Mouse (Mus musculus): ENCODE data around the gene Ebf1. TPM values are rescaled to one million over a fixed set of nuclear protein-coding genes. Genes with fewer than 3 reads are reported as not detected.

Gene Ebf1
- polyA plus RNA-seq, 1 experiment from 2014 or later: 30.7 TPM

- Histone ChIP-seq H3K4me2 (peak overlapping the region; percentile 35), H3K4me1 (peaks cover 51% of the 10 kb centered on the region), H3K36me3 (ENCODE audit: poor library complexity, severe bottlenecking) (no peaks in the 10 kb centered on the region), H3K9ac (no peak overlapping the region), H3K27me3 (0 out of 2 replicates have a peak, but pooled peaks cover 8% of the 10 kb centered on the region), H3K9me3 (replicated peaks) (no peaks in the 10 kb centered on the region), H3K4me3 (no peak overlapping the region), H3K27ac (peak overlapping the region; percentile 54; the same call in 1 of the 2 replicates)
- WGBS: 14% methylated on average over 7 of the region's 7 CpGs
- ATAC-seq: peak; percentile 90
Measured at GRCm38 (mm10) chr11:44900496-44900895, 283.4 kb downstream of the Ebf1 start.

- ATAC-seq: no peak
- no peak overlapping the region for H3K4me2 ChIP-seq
- no peak overlapping the region for H3K4me3 ChIP-seq
- no peaks in the 10 kb centered on the region for H3K9me3 ChIP-seq (replicated peaks)
- peaks cover 48% of the 10 kb centered on the region for H3K4me1 ChIP-seq
- no peak overlapping the region; the same call in 1 of the 2 replicates for H3K27ac ChIP-seq
- 64% methylated on average over 2 of the region's 2 CpGs for WGBS
- 0 out of 2 replicates have a peak, but pooled peaks cover 8% of the 10 kb centered on the region for H3K27me3 ChIP-seq
- H3K36me3 ChIP-seq (ENCODE audit: poor library complexity, severe bottlenecking): no peaks in the 10 kb centered on the region
- no peak overlapping the region for H3K9ac ChIP-seq
Measured at GRCm38 (mm10) chr11:44901715-44902114, 284.6 kb downstream of the Ebf1 start.

- Histone ChIP-seq H3K9ac (no peak overlapping the region), H3K9me3 (replicated peaks) (no peaks in the 10 kb centered on the region), H3K4me3 (no peak overlapping the region), H3K4me1 (peaks cover 46% of the 10 kb centered on the region), H3K27ac (no peak overlapping the region), H3K27me3 (0 out of 2 replicates have a peak, but pooled peaks cover 8% of the 10 kb centered on the region), H3K36me3 (ENCODE audit: poor library complexity, severe bottlenecking) (no peaks in the 10 kb centered on the region), H3K4me2 (no peak overlapping the region)
- 56% methylated on average over 6 of the region's 6 CpGs for WGBS
- ATAC-seq: no peak
Measured at GRCm38 (mm10) chr11:44902165-44902564, 285.0 kb downstream of the Ebf1 start.

GRCm38 (mm10) chr11:44904121-44904520 is 287.0 kb downstream of the Ebf1 start:
- WGBS: 15% methylated on average over 9 of the region's 9 CpGs
- H3K27me3 ChIP-seq: 0 out of 2 replicates have a peak, but pooled peaks cover 8% of the 10 kb centered on the region
- no peak overlapping the region for H3K4me3 ChIP-seq
- H3K36me3 ChIP-seq (ENCODE audit: poor library complexity, severe bottlenecking): no peaks in the 10 kb centered on the region
- H3K4me1 ChIP-seq: peaks cover 46% of the 10 kb centered on the region
- no peaks in the 10 kb centered on the region for H3K9me3 ChIP-seq (replicated peaks)
- ATAC-seq: no peak
- peak overlapping the region; percentile 45; the same call in 1 of the 2 replicates for H3K27ac ChIP-seq
- H3K9ac ChIP-seq: no peak overlapping the region
- H3K4me2 ChIP-seq: no peak overlapping the region

- Histone ChIP-seq H3K36me3 (ENCODE audit: poor library complexity, severe bottlenecking) (no peaks in the 10 kb centered on the region), H3K9me3 (replicated peaks) (no peaks in the 10 kb centered on the region), H3K27me3 (0 out of 2 replicates have a peak, but pooled peaks cover 8% of the 10 kb centered on the region), H3K4me1 (peaks cover 26% of the 10 kb centered on the region), H3K4me3 (no peak overlapping the region), H3K4me2 (no peak overlapping the region), H3K9ac (no peak overlapping the region), H3K27ac (no peak overlapping the region)
- no peak for ATAC-seq
- 79% methylated on average over 5 of the region's 5 CpGs for WGBS
Measured at GRCm38 (mm10) chr11:44906456-44906855, 289.3 kb downstream of the Ebf1 start.

GRCm38 (mm10) chr11:44911765-44912164 is 294.6 kb downstream of the Ebf1 start:
- Histone ChIP-seq H3K4me3 (no peak overlapping the region), H3K36me3 (ENCODE audit: poor library complexity, severe bottlenecking) (no peaks in the 10 kb centered on the region), H3K27ac (no peak overlapping the region), H3K4me2 (no peak overlapping the region), H3K27me3 (peaks cover 3% of the 10 kb centered on the region; the same call in 1 of the 2 replicates), H3K4me1 (no peaks in the 10 kb centered on the region), H3K9me3 (replicated peaks) (no peaks in the 10 kb centered on the region), H3K9ac (no peak overlapping the region)
- no peak for ATAC-seq
- 26% methylated on average over 1 of the region's 1 CpGs for WGBS

- no peak for ATAC-seq
Measured at GRCm38 (mm10) chr11:44913806-44914205, 296.7 kb downstream of the Ebf1 start.

GRCm38 (mm10) chr11:44917059-44917458 is 299.9 kb downstream of the Ebf1 start:
- H3K4me2 ChIP-seq: no peak overlapping the region
- no peaks in the 10 kb centered on the region for H3K9me3 ChIP-seq (replicated peaks)
- no peak overlapping the region for H3K4me3 ChIP-seq
- no peaks in the 10 kb centered on the region for H3K36me3 ChIP-seq (ENCODE audit: poor library complexity, severe bottlenecking)
- ATAC-seq: no peak
- no peak overlapping the region for H3K27ac ChIP-seq
- H3K4me1 ChIP-seq: no peaks in the 10 kb centered on the region
- H3K9ac ChIP-seq: no peak overlapping the region
- H3K27me3 ChIP-seq: peaks cover 3% of the 10 kb centered on the region; the same call in 1 of the 2 replicates
- WGBS: 68% methylated on average over 8 of the region's 8 CpGs

More at GRCm38 (mm10) chr11:44913806-44914205, 296.7 kb downstream of the Ebf1 start:
- H3K36me3 ChIP-seq (ENCODE audit: poor library complexity, severe bottlenecking): no peaks in the 10 kb centered on the region
- no peaks in the 10 kb centered on the region for H3K9me3 ChIP-seq (replicated peaks)
- H3K9ac ChIP-seq: no peak overlapping the region
- no peaks in the 10 kb centered on the region for H3K4me1 ChIP-seq
- 85% methylated on average over 5 of the region's 5 CpGs for WGBS
- H3K4me2 ChIP-seq: no peak overlapping the region
- peaks cover 3% of the 10 kb centered on the region; the same call in 1 of the 2 replicates for H3K27me3 ChIP-seq
- H3K4me3 ChIP-seq: no peak overlapping the region
- H3K27ac ChIP-seq: no peak overlapping the region

GRCm38 (mm10) chr11:44923138-44923537 is 306.0 kb downstream of the Ebf1 start:
- ATAC-seq: no peak
- Histone ChIP-seq H3K4me2 (no peak overlapping the region), H3K27me3 (no peaks in the 10 kb centered on the region; the same call in 1 of the 2 replicates), H3K36me3 (ENCODE audit: poor library complexity, severe bottlenecking) (no peaks in the 10 kb centered on the region), H3K27ac (no peak overlapping the region), H3K4me3 (no peak overlapping the region), H3K9me3 (replicated peaks) (no peaks in the 10 kb centered on the region), H3K4me1 (peaks cover 3% of the 10 kb centered on the region; the same call in 1 of the 2 replicates), H3K9ac (no peak overlapping the region)
- WGBS: 84% methylated on average over 3 of the region's 3 CpGs

- Histone ChIP-seq H3K4me1 (peaks cover 3% of the 10 kb centered on the region; the same call in 1 of the 2 replicates), H3K9ac (no peak overlapping the region), H3K36me3 (ENCODE audit: poor library complexity, severe bottlenecking) (no peaks in the 10 kb centered on the region), H3K27ac (no peak overlapping the region), H3K4me2 (no peak overlapping the region), H3K27me3 (no peaks in the 10 kb centered on the region), H3K9me3 (replicated peaks) (no peaks in the 10 kb centered on the region), H3K4me3 (no peak overlapping the region)
- WGBS: 85% methylated on average over 10 of the region's 10 CpGs
- no peak for ATAC-seq
Measured at GRCm38 (mm10) chr11:44923868-44924508, 306.9 kb downstream of the Ebf1 start.

- no peak overlapping the region for H3K4me2 ChIP-seq
- no peaks in the 10 kb centered on the region for H3K9me3 ChIP-seq (replicated peaks)
- no peaks in the 10 kb centered on the region for H3K36me3 ChIP-seq (ENCODE audit: poor library complexity, severe bottlenecking)
- WGBS: 40% methylated on average over 8 of the region's 8 CpGs
- no peak overlapping the region for H3K9ac ChIP-seq
- no peak for ATAC-seq
- no peak overlapping the region for H3K4me3 ChIP-seq
- no peaks in the 10 kb centered on the region for H3K27me3 ChIP-seq
- H3K4me1 ChIP-seq: peaks cover 3% of the 10 kb centered on the region; the same call in 1 of the 2 replicates
- H3K27ac ChIP-seq: no peak overlapping the region
Measured at GRCm38 (mm10) chr11:44924896-44925295, 307.8 kb downstream of the Ebf1 start.

GRCm38 (mm10) chr11:44925806-44926525 is 308.8 kb downstream of the Ebf1 start:
- no peak for ATAC-seq
- WGBS: 48% methylated on average over 12 of the region's 12 CpGs
- H3K4me2 ChIP-seq: no peak overlapping the region
- no peaks in the 10 kb centered on the region for H3K9me3 ChIP-seq (replicated peaks)
- H3K27ac ChIP-seq: no peak overlapping the region
- H3K36me3 ChIP-seq (ENCODE audit: poor library complexity, severe bottlenecking): no peaks in the 10 kb centered on the region
- no peaks in the 10 kb centered on the region for H3K27me3 ChIP-seq
- peaks cover 3% of the 10 kb centered on the region; the same call in 1 of the 2 replicates for H3K4me1 ChIP-seq
- no peak overlapping the region for H3K4me3 ChIP-seq
- no peak overlapping the region for H3K9ac ChIP-seq
